Mouse (Mus musculus): ENCODE measurements around the gene Lpar6.

The Lpar6 gene

GRCm38 (mm10) chr14:73237848-73238321 is at the start of gene Lpar6:
Gene Lpar6, plus strand, starts transcription at chr14:73237895.
- peak in 1 of 2 experiments; percentile 37 for DNase-seq (ENCODE audit: low spot score in 2 of 2)

GRCm38 (mm10) chr14:73199058-73199457 is 38.6 kb upstream of the Lpar6 start:
- DNase-seq (ENCODE audit: low spot score in 2 of 2), result peak; percentile 24 to 33

DNA sequence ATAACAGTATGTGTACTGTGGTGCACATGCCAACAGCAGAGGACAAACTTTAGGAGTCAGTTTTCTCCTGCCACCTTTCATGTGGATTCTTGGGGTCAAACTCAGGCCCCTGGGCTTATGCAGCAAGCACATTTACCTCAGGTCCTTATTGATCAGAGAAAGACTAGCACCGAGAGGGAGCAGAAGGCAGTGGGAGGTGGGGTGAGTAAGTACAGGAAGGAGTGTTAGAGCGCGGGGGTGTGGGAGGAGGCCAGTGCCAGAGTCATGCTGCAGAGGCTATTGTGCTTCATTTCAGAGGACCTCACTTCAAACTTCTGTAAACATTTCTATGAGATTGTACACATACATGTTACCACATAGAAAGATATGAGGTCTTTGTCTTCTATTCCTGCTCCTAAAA is 36.2 kb upstream of the Lpar6 start:
- DNase-seq (ENCODE audit: low spot score in 2 of 2), result no peak

DNA sequence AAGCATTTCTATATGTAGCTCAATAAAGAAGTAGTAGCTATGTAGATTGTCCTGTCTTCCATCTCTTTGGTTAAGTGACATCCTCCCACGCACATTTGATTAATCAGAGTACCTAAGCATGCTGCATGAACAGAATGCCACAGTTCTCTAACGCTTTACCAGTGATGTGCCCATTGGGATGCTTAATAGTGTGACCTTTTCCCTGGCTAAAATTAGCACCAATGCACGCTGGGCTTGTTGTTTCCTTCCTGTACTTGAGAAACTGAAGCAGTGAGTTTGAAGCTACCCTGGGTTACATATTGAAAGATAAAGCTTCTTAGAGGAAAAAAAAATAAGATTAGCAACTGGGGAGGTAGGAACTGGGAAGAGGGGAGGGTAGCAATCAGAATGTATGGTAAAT is 33.7 kb upstream of the Lpar6 start:
- DNase-seq (ENCODE audit: low spot score in 2 of 2), result no peak

- no peak for DNase-seq (ENCODE audit: low spot score in 2 of 2)
Observed at GRCm38 (mm10) chr14:73209262-73209661, 28.4 kb upstream of the Lpar6 start.

DNA sequence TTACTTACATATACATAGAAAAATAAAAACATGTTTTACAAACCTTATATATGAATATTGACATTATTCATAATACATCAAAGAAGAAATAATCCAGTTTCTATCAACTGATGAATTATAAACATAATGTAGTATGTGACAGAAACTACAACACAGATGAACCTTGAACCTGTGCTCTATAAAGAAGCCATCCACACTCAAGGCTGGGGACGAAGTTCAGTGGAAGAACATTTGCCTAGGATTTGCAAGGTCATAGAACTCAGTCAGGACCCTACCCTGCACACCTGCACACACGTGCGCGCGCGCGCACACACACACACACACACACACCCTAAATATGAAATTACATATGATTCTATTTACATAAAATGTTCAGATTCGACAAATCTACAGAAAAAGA is 27.5 kb upstream of the Lpar6 start:
- DNase-seq (ENCODE audit: low spot score in 2 of 2), result no peak

DNA sequence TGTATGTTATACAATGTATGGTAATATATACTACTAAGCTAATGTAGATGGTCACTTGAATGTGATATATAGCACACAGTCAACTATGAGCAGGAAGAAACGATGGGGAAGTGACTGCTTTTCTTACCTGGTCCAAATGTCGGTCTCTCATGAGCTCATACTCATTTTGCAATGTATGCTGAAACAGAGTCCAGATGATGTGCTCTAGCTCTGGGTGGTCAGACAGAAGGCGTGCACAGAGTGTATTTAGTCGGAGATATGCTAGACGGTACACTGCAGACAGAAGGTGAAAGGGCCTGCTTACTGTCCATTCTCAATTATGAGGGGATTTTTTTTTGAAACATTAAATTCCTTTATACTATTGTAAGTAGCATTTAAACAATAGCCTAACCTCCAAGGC is 26.2 kb upstream of the Lpar6 start:
- no peak for DNase-seq (ENCODE audit: low spot score in 2 of 2)

DNA sequence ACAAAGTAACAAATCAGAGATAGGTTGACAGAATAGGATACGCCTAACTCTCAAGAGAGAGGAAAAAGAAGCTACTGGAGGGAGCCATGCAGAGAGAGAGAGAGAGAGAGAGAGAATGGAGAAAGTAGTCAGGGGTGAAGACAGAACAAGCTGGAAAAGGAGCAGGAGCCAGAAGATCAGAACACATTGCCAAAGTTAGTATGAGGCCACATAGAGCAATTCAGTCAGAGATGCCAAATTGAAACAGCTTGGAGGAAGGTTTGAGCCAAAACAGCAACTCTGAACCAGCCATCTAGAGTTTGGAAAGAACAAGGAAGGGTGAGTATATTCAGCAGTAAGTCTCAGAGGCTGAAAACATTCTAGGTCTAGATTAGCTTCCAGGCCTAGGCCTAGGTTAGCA is 20.6 kb upstream of the Lpar6 start:
- no peak for DNase-seq (ENCODE audit: low spot score in 2 of 2)

DNA sequence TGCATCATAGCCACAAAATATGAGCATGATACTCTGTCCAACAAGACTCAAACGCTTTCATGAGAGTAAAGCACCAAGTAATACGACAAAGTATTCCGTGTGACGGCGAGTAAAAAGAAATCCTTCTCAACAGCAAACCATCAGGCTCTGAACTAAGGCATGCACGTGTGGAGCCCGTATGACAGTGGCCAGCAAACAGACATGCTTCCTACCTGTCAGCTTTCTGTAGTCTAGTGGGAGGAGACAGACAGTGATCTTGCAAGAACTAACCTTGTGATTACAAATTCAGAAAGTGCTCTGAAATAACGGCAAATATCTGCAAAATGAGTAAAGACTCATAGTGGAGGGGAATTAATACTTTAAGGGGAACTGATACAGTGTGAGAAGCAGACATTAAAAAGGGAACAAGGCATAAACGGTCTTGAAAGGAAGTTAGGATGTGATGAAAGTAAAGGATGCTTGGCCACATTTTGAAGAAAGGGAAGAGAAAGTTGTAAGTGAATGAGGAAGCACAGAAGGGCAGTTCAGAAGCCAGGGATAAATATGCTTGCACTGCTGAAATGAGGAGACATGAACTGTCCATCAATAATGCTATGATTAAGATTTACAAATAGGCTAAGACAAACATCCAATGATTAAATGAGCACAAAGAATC is 15.3 kb upstream of the Lpar6 start:
- no peak for DNase-seq (ENCODE audit: low spot score in 2 of 2)

DNA sequence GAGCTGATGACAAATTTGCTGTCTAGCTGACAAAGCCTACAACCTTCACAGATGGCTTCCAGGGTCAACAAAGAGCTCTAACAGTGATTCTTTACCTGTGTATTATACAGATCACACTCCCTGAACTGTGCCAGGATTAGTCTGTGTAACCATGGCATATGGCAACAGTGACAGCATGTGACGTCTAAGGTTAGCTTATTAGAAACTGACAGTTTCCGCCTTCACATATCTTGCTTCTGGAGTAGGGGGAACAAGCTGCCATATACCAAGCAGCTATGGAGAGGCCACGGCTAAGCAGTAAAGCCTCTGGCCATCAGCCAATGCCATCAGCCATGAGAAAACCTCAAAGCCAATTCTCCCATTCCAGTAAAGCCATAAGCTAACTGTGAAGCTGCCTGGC is 11.3 kb upstream of the Lpar6 start:
- no peak for DNase-seq (ENCODE audit: low spot score in 2 of 2)

- DNase-seq (ENCODE audit: low spot score in 2 of 2), result no peak
Observed at GRCm38 (mm10) chr14:73226849-73227248, 10.8 kb upstream of the Lpar6 start.

DNA sequence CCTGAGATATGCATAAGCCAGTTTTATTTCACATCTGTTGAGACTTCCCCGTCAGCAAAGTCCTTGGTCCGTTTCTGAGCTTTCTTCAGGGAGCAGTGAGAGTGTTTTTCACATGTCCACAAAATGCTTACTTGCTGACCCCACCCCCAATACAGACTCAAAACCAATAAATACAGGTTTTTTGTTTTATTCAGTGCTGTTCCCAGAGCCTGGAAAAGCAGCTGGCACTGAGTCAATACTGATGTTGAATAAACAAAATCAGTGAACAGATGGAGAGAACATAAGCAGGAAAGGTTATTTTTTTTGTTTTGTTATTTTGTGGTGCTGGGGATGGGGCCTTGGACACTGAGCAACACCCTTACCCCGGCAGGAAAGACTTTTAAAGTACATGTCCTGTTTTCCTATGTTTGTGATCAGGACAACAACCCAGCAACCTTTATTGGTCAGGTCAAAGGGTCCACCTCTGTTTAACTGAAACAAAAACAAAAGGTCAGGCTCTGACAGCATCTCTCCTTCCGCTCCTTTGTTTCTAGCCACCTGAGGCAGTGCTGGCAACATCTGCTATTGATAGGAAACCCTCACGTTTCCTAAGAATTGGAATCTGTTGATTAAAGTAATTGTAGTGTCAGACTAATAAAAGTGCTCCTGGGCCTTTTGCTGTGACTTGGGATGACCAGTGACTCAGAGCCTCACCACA is 6.3 kb upstream of the Lpar6 start:
- no peak for DNase-seq (ENCODE audit: low spot score in 2 of 2)

- DNase-seq (ENCODE audit: low spot score in 2 of 2), result no peak
Observed at GRCm38 (mm10) chr14:73234468-73235031, 3.1 kb upstream of the Lpar6 start.

GRCm38 (mm10) chr14:73238498-73239250 is 979 bp downstream of the Lpar6 start:
- peak in 1 of 2 experiments; percentile 21 for DNase-seq (ENCODE audit: low spot score in 2 of 2)

DNA sequence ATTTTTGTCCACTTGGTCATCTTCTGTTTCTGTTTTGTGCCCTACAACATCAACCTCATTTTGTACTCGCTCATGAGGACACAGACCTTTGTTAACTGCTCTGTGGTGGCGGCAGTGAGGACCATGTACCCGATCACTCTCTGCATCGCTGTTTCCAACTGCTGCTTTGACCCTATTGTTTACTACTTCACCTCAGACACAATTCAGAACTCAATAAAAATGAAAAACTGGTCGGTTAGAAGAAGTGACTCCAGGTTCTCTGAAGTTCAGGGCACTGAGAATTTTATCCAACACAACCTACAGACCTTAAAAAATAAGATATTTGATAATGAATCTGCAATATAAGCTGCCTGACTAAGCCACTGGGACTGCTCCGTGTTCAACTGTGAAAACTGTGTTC is 1.6 kb downstream of the Lpar6 start:
- no peak for DNase-seq (ENCODE audit: low spot score in 2 of 2)

DNA sequence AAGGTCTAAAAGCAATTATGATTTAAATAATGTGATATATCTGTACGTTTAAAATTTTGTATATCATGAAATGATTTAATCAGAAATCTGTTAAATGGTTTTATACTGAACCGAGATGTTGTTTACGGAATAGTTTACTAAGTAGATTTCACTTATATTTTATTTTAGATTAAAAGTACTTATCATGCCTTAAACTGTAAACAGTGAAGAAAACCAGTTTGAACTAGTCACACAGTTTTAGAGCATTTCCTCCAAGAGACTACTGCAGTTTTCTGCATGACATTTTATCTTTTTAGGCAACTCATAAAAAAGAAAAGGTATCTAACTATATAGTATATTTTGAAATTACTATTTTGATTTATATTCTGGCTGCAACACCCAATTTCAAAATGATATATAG is 2.2 kb downstream of the Lpar6 start:
- no peak for DNase-seq (ENCODE audit: low spot score in 2 of 2)

DNA sequence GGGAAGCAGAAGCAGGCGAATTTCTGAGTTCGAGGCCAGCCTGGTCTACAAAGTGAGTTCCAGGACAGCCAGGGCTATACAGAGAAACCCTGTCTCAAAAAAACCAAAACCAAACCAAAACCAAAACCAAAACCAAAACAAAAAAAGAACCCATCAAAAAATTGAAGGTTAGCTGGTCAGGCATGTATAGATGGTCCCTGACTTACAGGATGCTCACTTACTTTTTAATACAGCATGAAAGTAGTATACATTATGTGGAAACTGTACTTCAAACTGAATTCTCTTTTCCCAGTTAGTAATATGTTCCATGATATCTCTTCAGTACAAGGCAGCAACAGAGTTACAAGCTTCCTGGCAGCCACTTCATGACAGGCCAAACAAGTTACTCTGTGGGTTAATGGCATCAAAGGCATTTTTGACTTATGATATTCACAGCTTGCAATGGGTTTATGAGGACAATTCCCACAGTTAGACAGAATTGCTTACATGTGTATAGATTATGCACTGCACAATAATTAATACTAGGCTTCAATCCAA is 6.4 kb downstream of the Lpar6 start:
- DNase-seq (ENCODE audit: low spot score in 2 of 2), result no peak

- DNase-seq (ENCODE audit: low spot score in 2 of 2), result no peak
Observed at GRCm38 (mm10) chr14:73250056-73250455, 12.4 kb downstream of the Lpar6 start.

- no peak for DNase-seq (ENCODE audit: low spot score in 2 of 2)
Observed at GRCm38 (mm10) chr14:73252276-73252675, 14.6 kb downstream of the Lpar6 start.

DNA sequence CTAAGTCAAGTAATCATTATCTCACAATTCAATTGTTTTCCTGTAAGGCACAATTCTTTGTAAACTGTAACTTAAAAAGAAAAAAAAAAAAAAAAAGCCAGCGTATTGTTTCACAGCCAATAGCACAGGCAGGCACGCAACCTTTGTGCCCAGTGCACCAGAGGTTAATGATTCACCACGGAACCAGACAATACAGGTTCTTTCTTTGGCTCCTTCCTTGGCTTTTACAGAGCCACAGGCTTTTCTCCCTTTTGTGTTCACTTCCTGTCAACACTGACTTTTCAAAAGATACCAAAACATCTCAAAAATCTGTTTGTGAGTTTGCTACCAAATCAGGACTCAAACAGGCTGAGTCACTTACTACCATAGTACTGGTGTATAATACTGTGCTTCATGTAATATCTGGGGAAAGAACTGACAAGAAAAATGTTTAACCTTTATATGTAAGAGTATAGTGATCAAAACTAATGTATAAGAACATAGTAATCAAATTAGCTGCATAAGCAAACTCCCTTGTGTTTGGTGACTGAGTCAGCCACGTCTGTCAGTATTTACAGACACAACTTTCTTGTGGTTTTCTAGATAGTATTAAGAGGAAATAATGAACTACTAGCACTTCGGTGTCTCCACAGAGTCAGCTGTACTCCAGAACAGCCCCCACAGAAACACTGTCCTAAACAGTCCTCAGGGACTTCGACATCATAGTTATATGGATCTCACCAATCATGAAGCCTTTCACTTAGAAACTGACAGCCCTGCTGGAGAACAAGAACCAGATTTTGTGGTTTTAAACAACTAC is 16.0 kb downstream of the Lpar6 start:
- DNase-seq (ENCODE audit: low spot score in 2 of 2), result no peak

GRCm38 (mm10) chr14:73254412-73254811 is 16.7 kb downstream of the Lpar6 start:
- no peak for DNase-seq (ENCODE audit: low spot score in 2 of 2)
